Mouse (Mus musculus) ES-Bruce4 (cell line): ENCODE data around the gene Agap1. TPM values are rescaled to one million over a fixed set of nuclear protein-coding genes. Genes with fewer than 3 reads are reported as not detected.

Experiments used
- H3K27ac ChIP-seq: 2 replicates; pipeline ENCODE4 v1.5.1; 2012; ENCODE audit warnings: low read length, inconsistent platforms; ENCODE audit not compliant: insufficient read depth
- H3K27me3 ChIP-seq: 2 replicates; pipeline ENCODE4 v1.6.1; 2012; ENCODE audit warnings: mild to moderate bottlenecking, low read length, inconsistent platforms; ENCODE audit not compliant: control insufficient read depth, poor library complexity, insufficient read depth, severe bottlenecking
- H3K36me3 ChIP-seq: 2 replicates; pipeline ENCODE4 v1.6.1; 2012; ENCODE audit warnings: inconsistent platforms, mild to moderate bottlenecking, low read length, moderate library complexity; ENCODE audit not compliant: control insufficient read depth, poor library complexity, insufficient read depth, severe bottlenecking
- H3K4me1 ChIP-seq: one replicate; pipeline ENCODE4 v1.8.1; 2011; ENCODE audit warnings: low read length; ENCODE audit not compliant: control insufficient read depth, insufficient read depth
- H3K4me3 ChIP-seq: 2 replicates; pipeline ENCODE4 v1.5.1; 2011; ENCODE audit warnings: low read depth, mild to moderate bottlenecking, low read length
- H3K9ac ChIP-seq: 2 replicates; pipeline ENCODE4 v1.6.1; 2012; ENCODE audit warnings: low read depth, mild to moderate bottlenecking, inconsistent platforms; ENCODE audit not compliant: poor library complexity, severe bottlenecking
- H3K9me3 ChIP-seq: replicated peaks from 2 replicates; pipeline ENCODE4 v1.6.1; 2012; ENCODE audit warnings: mild to moderate bottlenecking, low read length, inconsistent platforms; ENCODE audit not compliant: control insufficient read depth, poor library complexity, insufficient read depth, severe bottlenecking
- CTCF ChIP-seq: IDR thresholded peaks from one replicate; pipeline ENCODE4 v1.8.1; 2011; ENCODE audit warnings: low read depth, low read length
- EP300 ChIP-seq: IDR thresholded peaks from 2 replicates; pipeline ENCODE4 v1.6.1; 2011; ENCODE audit warnings: low read depth, low read length; ENCODE audit not compliant: insufficient read depth
- POLR2A ChIP-seq: IDR thresholded peaks from one replicate; pipeline ENCODE4 v1.8.1; 2011; ENCODE audit warnings: low read length; ENCODE audit not compliant: insufficient read depth
- polyA plus RNA-seq: library from polyadenylated mRNA; stranded (reverse); fragments of >200 nt; gene quantifications from 2 replicates; pipeline ENCODE4 v1.2.4, GENCODE M21; 2011; ENCODE audit warnings: low read depth; ENCODE audit not compliant: missing spikeins, insufficient read depth, insufficient read length

The Agap1 gene
- polyA plus RNA-seq, 1 experiment = 31.0 TPM

DNA sequence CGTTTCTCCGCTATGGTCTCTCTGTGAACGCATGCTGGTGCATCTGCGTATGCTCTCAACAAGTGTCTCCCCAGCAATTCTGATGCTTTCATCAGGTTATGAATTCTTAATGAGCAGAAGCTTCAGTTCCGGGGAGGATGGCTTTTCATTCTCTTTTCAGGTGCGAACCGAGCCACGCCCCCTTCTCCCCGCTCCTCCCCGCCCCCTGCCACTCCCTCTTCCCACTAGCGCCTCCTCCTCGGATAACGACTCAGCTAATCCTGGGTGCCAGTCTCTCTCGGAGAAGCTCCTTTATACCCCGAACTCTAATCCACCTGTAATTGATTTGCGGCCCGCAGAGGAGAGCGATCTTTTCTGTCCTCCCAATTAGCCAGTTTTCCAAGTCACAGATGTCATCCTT is 463.5 kb downstream of the Agap1 start:
- Histone ChIP-seq H3K9ac (no peak overlapping the region), H3K27me3 (no peaks in the 10 kb centered on the region), H3K27ac (no peak overlapping the region), H3K9me3 (no peaks in the 10 kb centered on the region), H3K4me1 (peaks cover 2% of the 10 kb centered on the region), H3K4me3 (no peak overlapping the region), H3K36me3 (no peaks in the 10 kb centered on the region)
- TF ChIP-seq CTCF (no peak), EP300 (no peak), POLR2A (no peak)

DNA sequence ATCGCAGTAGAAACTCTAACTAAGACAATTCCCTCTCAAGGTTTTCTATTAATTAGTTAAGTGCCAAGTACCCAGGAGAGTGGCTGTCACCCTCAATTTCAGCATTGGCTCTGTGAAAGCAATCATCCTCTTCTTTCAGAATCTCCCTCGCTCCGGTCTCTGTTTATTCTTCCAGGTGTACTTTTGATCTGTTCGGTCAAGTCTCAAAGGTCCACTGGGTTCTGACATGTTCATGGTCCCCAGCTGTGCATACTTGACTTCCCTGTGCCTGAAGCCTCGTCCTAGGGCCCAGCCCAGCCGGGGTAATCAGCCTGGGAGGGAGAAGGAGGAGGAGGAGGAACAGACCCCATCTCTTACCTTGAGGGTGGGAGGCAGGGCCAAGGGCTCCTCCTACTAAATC is 464.6 kb downstream of the Agap1 start:
- no peaks in the 10 kb centered on the region for H3K36me3 ChIP-seq

GRCm38 (mm10) chr1:89921806-89922205 is 467.2 kb downstream of the Agap1 start:
- no peaks in the 10 kb centered on the region for H3K36me3 ChIP-seq
- no peaks in the 10 kb centered on the region for H3K27me3 ChIP-seq
- no peaks in the 10 kb centered on the region for H3K9me3 ChIP-seq
- TF ChIP-seq EP300 (0 out of 2 replicates have a peak, but pooled peaks have one; percentile 44), POLR2A (no peak), CTCF (no peak)
- no peak overlapping the region for H3K4me3 ChIP-seq
- no peak overlapping the region for H3K9ac ChIP-seq
- no peak overlapping the region for H3K27ac ChIP-seq
- H3K4me1 ChIP-seq = peaks cover 13% of the 10 kb centered on the region

More for the DNA sequence above, 464.6 kb downstream of the Agap1 start:
- no peak for TF ChIP-seq EP300
- TF ChIP-seq CTCF = no peak
- TF ChIP-seq POLR2A = no peak
- no peaks in the 10 kb centered on the region for H3K9me3 ChIP-seq
- no peaks in the 10 kb centered on the region for H3K27me3 ChIP-seq
- H3K4me1 ChIP-seq = peaks cover 6% of the 10 kb centered on the region
- H3K27ac ChIP-seq = no peak overlapping the region
- H3K9ac ChIP-seq = no peak overlapping the region
- no peak overlapping the region for H3K4me3 ChIP-seq

GRCm38 (mm10) chr1:89922282-89922681 is 467.7 kb downstream of the Agap1 start:
- H3K9ac ChIP-seq = no peak overlapping the region
- H3K9me3 ChIP-seq = no peaks in the 10 kb centered on the region
- H3K27ac ChIP-seq = no peak overlapping the region
- no peaks in the 10 kb centered on the region for H3K27me3 ChIP-seq
- no peak overlapping the region; the same call in 1 of the 2 replicates for H3K4me3 ChIP-seq
- no peaks in the 10 kb centered on the region for H3K36me3 ChIP-seq
- TF ChIP-seq CTCF = no peak
- TF ChIP-seq POLR2A = no peak
- no peak for TF ChIP-seq EP300
- H3K4me1 ChIP-seq = peaks cover 13% of the 10 kb centered on the region

DNA sequence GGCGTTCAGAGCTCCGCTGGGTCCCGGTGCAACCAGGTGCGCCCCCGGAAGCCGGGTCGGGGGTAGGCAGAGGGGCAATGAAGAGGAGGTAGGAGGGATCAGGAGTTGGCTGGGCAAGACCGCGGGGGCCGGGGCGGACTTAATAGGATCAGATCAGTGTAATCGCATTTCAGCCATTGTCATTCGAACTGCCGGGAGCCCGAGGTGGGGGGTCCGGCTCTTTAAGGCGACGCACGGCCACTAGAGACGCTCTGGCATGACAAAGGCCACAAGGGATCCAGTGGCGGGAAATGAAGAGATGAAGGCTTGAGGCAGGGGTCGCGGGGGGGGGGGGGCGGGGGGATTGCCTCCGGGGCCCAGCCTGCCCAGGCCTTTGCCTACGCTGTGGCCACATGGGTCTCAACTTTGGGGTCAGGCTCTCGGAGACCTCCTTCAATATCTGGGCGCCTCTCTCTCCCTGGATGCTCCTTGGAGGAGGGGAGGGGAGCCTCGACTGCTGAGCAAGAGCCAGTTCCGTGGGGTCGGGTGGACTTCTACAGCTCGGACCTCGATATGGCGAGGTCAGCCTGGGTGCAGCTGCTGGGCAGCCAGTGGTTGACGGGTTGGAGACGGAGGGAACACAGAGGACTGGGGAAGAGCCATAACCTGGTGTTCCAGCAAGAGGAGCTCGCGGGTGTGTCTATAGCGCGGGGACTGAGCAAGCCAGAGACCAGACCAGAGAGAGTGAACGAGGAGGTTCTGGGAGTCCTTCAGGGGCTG is 468.5 kb downstream of the Agap1 start:
- no peaks in the 10 kb centered on the region for H3K9me3 ChIP-seq
- TF ChIP-seq POLR2A (no peak), EP300 (peak; percentile 33; the same call in 1 of the 2 replicates)
- peaks cover 13% of the 10 kb centered on the region for H3K4me1 ChIP-seq
- no peaks in the 10 kb centered on the region for H3K27me3 ChIP-seq
- H3K9ac ChIP-seq = peak overlapping the region; percentile 32; the same call in 1 of the 2 replicates
- H3K27ac ChIP-seq = no peak overlapping the region
- peak overlapping the region; percentile 24 for H3K4me3 ChIP-seq
- peaks cover 2% of the 10 kb centered on the region; the same call in 1 of the 2 replicates for H3K36me3 ChIP-seq

DNA sequence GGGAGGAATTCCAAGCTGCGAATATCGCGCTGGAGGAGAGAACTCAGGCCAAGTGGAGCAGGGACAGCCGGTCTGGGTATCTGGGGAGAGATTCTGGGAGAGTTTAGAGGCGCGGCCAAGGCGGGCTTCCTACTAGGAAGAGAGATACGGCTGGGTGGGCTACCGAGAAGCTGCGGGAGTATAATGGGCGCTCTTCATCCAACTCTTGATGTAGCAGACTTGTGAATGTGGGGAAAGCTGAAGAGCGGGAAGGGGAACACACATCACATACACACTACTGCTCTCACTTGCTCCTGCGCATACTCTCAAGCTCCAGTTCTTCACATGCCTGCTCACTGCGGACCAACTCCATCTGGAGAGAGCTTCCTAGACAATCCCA is 469.0 kb downstream of the Agap1 start:
- Histone ChIP-seq H3K4me1 (peaks cover 15% of the 10 kb centered on the region), H3K36me3 (peaks cover 8% of the 10 kb centered on the region), H3K4me3 (no peak overlapping the region; the same call in 1 of the 2 replicates), H3K9me3 (no peaks in the 10 kb centered on the region), H3K27me3 (no peaks in the 10 kb centered on the region), H3K27ac (no peak overlapping the region), H3K9ac (0 out of 2 replicates have a peak overlapping the region, but pooled peaks have one; percentile 32)
- TF ChIP-seq POLR2A (no peak), CTCF (no peak), EP300 (no peak)
